ENCODE assay signal across 19 mouse cellular contexts in the genomic region with DNA sequence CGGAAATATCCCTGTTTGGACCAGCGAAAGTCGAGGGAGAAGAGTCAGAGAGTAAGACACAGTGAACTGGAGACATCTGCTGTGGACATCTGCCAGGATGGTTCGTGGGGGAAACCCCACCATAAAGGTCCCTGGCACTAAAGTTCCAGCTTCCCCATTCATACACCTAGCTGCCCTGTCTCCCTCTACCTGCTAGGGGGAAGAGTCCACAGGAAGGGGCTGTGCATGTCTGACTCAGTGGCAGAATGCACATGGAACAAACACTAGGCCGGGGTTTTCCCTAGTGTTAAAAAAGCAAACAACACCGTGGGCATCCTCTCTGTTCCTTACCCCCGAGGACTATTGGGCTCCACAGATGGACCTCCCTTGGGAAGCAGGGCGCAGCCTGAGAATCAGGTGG. TPM values are rescaled to one million over a fixed set of nuclear protein-coding genes. Genes with fewer than 3 reads are reported as not detected.
DNase-seq lines count a peak whose midpoint lies in the region; ATAC-seq and TF ChIP-seq lines count a peak whose summit lies in the region.
"Had no signal": no experiment of that assay in that cellular context is flagged by ENCODE, and none has a peak within 500 bp of the region (broad histone marks: within the 10 kb centered on the region; RNA-seq: fewer than 3 reads in every experiment).

No protein-coding gene starts in this region.

- H3K9me3 ChIP-seq in liver, embryonic 15.5 days (replicated peaks), result no peaks in the 10 kb centered on the region
- H3K9me3 ChIP-seq: forebrain, embryonic 15.5 days; heart, embryonic 13.5 days; limb, embryonic 13.5 days; lung, embryonic 15.5 days; neural tube, embryonic 15.5 days had no signal

- WGBS in bone marrow, adult 2 months, result 49% methylated on average over 8 of the region's 8 CpGs
- WGBS in liver, embryonic 15.5 days (ENCODE audit: insufficient replicate concordance), result 71% methylated on average over 8 of the region's 8 CpGs

- no peaks in the 10 kb centered on the region for H3K27me3 ChIP-seq in liver, embryonic 15.5 days
- H3K27me3 ChIP-seq: forebrain, embryonic 15.5 days; lung, embryonic 15.5 days; neural tube, embryonic 15.5 days had no signal

- H3K4me2 ChIP-seq in liver, embryonic 15.5 days, result no peak overlapping the region
- H3K4me2 ChIP-seq: forebrain, embryonic 15.5 days; heart, embryonic 13.5 days; hindbrain, embryonic 14.5 days; limb, embryonic 13.5 days; lung, embryonic 15.5 days; neural tube, embryonic 15.5 days had no signal

- TF ChIP-seq POLR2A in bone marrow, adult 2 months (IDR thresholded peaks at IDR 0.05; ENCODE audit: borderline replicate concordance, control insufficient read depth, low read depth, low read length), result no peak

- H3K27ac ChIP-seq in bone marrow, adult 2 months (ENCODE audit: control insufficient read depth, insufficient read depth, low read depth, low read length, poor library complexity), result peak overlapping the region; percentile 50
- H3K27ac ChIP-seq in liver, embryonic 15.5 days (replicated peaks), result peak overlapping the region; percentile 87; the same call in 1 of the 2 replicates
- H3K27ac ChIP-seq: forebrain, embryonic 15.5 days; heart, embryonic 13.5 days; hindbrain, embryonic 14.5 days; limb, embryonic 13.5 days; lung, embryonic 15.5 days; neural tube, embryonic 15.5 days had no signal

- H3K36me3 ChIP-seq in liver, embryonic 15.5 days (replicated peaks), result no peaks in the 10 kb centered on the region; the same call in 1 of the 2 replicates
- H3K36me3 ChIP-seq: forebrain, embryonic 15.5 days; heart, embryonic 13.5 days; limb, embryonic 13.5 days; lung, embryonic 15.5 days; neural tube, embryonic 15.5 days had no signal

- ATAC-seq in liver, embryonic 15.5 days (ENCODE audit: insufficient read depth), result no peak
- no peak for ATAC-seq in frontal cortex, adult (ENCODE audit: low TSS enrichment)
- ATAC-seq: forebrain, embryonic 15.5 days; intestine, embryonic 16.5 days had no signal

- no peak for TF ChIP-seq CTCF in bone marrow, adult 2 months (IDR thresholded peaks at IDR 0.05; ENCODE audit: control insufficient read depth, insufficient read depth, low read length)

- peak; percentile 32 for DNase-seq in 3T3-L1 (ENCODE audit: low read depth, low spot score)
- DNase-seq in B cell, adult 2 months, result peak; percentile 42 to 51
- DNase-seq in adrenal gland, adult 2 months, result no peak
- no peak for DNase-seq in urinary bladder, postnatal 10 days (ENCODE audit: low spot score)
- DNase-seq: adrenal gland, postnatal 10 days; cerebellum, adult 11 months; midbrain, embryonic 14.5 days; right cerebral cortex, postnatal 25 days; thymus, postnatal 14 days had no signal

- peaks cover 11% of the 10 kb centered on the region for H3K4me1 ChIP-seq in bone marrow, adult 2 months (ENCODE audit: control insufficient read depth, insufficient read depth, low read length)
- H3K4me1 ChIP-seq in liver, embryonic 15.5 days (replicated peaks), result peaks cover 67% of the 10 kb centered on the region

- no peak overlapping the region for H3K9ac ChIP-seq in liver, embryonic 15.5 days
- H3K9ac ChIP-seq: forebrain, embryonic 15.5 days; heart, embryonic 13.5 days; hindbrain, embryonic 14.5 days; limb, embryonic 13.5 days; lung, embryonic 15.5 days; neural tube, embryonic 15.5 days had no signal

- no peak overlapping the region for H3K4me3 ChIP-seq in bone marrow, adult 2 months (replicated peaks; ENCODE audit: control insufficient read depth, low read depth, low read length)
- H3K4me3 ChIP-seq in liver, embryonic 15.5 days (replicated peaks), result no peak overlapping the region
- H3K4me3 ChIP-seq: forebrain, embryonic 15.5 days; heart, embryonic 13.5 days; limb, embryonic 13.5 days; lung, embryonic 15.5 days; neural tube, embryonic 15.5 days had no signal

RNA-seq across cellular contexts. Expression of a gene that starts 2.9 kb away (rescaled TPM):
- polyA plus RNA-seq in bone marrow, adult 2 months (2011; ENCODE audit: insufficient read depth, insufficient read length, low replicate concordance, missing spikeins), result 11.4 and 20.4 TPM in 2 replicates
- 22.0 TPM in 2 replicates for polyA plus RNA-seq in liver, embryonic 15.5 days (2015; fragmentation: Nextera tagmentation; extraction: Ambion mirVana)
- 1 to 10 TPM; 3.5 to 4.7 TPM for total RNA-seq in adrenal gland, adult 2 months (2021)
- polyA plus RNA-seq in adrenal gland, adult 2 months (2012; rRNA removed), result 2.7 and 3.0 TPM in 2 replicates

Comparison
In these comparisons a context has a peak if more than half of its experiments do, and no peak if none do; other contexts are left out.
1. DNase-seq: peak in 3T3-L1 (single experiment) and B cell, adult 2 months (2 of 2); none in adrenal gland, adult 2 months (single experiment) and urinary bladder, postnatal 10 days (single experiment).